Mouse (Mus musculus) T-helper 2 cell (primary cell): ENCODE data around the gene Map3k13.
"Not testable (repeated sequence)": the region's sequence is repeated elsewhere in the genome, so short reads cannot be mapped to it uniquely, and the experiment has no call there.

Experiments used
- in situ Hi-C: fragments of 300-600 bp; cut with MboI, MseI; formaldehyde crosslinking; loops from one replicate; pipeline ENCODE4 v1.15.1; 2025; ENCODE audit warnings: high pct_unique_total_duplicates

The Map3k13 gene

GRCm38 (mm10) chr16:21906902-21907301 lies 112.8 kb downstream of the Map3k13 start:
- in situ Hi-C loops, result no loop called here

GRCm38 (mm10) chr16:21908906-21909305 lies 114.8 kb downstream of the Map3k13 start:
- in situ Hi-C loops, result not testable (repeated sequence)

- in situ Hi-C loops, result no loop called here
These were observed 119.2 kb downstream of the Map3k13 start for GRCm38 (mm10) chr16:21913347-21913746.

GRCm38 (mm10) chr16:21916681-21917080 lies 122.5 kb downstream of the Map3k13 start:
- in situ Hi-C loops, result no loop called here

GRCm38 (mm10) chr16:21928471-21928870 lies 134.3 kb downstream of the Map3k13 start:
- in situ Hi-C loops, result no loop called here

GRCm38 (mm10) chr16:21946761-21947715 lies 152.9 kb downstream of the Map3k13 start, which contains the start of gene Tmem41a:
Gene Tmem41a, minus strand, starts transcription at chr16:21947552.
- in situ Hi-C loops, result no loop called here

GRCm38 (mm10) chr16:21955591-21955990 lies 161.4 kb downstream of the Map3k13 start:
- in situ Hi-C loops, result no loop called here

- in situ Hi-C loops, result no loop called here
These were observed 171.4 kb downstream of the Map3k13 start for GRCm38 (mm10) chr16:21965576-21965975.

GRCm38 (mm10) chr16:21969874-21970273 lies 175.7 kb downstream of the Map3k13 start:
- in situ Hi-C loops, result no loop called here

- in situ Hi-C loops, result no loop called here
These were observed 176.4 kb downstream of the Map3k13 start for GRCm38 (mm10) chr16:21970536-21970935.

GRCm38 (mm10) chr16:21971446-21971845 lies 177.3 kb downstream of the Map3k13 start:
- in situ Hi-C loops, result no loop called here

GRCm38 (mm10) chr16:21976203-21976602 lies 182.1 kb downstream of the Map3k13 start:
- in situ Hi-C loops, result no loop called here

- in situ Hi-C loops, result no loop called here
These were observed 183.2 kb downstream of the Map3k13 start for GRCm38 (mm10) chr16:21977347-21977746.
